Mouse (Mus musculus) testis, adult 2 months (tissue): ENCODE data around the gene Mast4.

Source experiments
- CTCF ChIP-seq: fragments of 200-500 bp; IDR thresholded peaks from 2 replicates; pipeline ENCODE4 v1.5.1; 2012; ENCODE audit warnings: low read depth, mild to moderate bottlenecking, inconsistent platforms, low read length, moderate library complexity; ENCODE audit not compliant: control insufficient read depth, insufficient read depth, insufficient replicate concordance
- POLR2A ChIP-seq: fragments of 200-500 bp; IDR thresholded peaks from 2 replicates; pipeline ENCODE4 v1.6.1; 2012; ENCODE audit warnings: low read depth, mild to moderate bottlenecking, inconsistent platforms, low read length, moderate library complexity; ENCODE audit not compliant: control insufficient read depth

- TF ChIP-seq CTCF = no peak
- TF ChIP-seq POLR2A = no peak
Measured at GRCm38 (mm10) chr13:103254861-103255260, 79.4 kb downstream of the Mast4 start.
